Mouse (Mus musculus): ENCODE data around the gene Klra17. TPM values are rescaled to one million over a fixed set of nuclear protein-coding genes. Genes with fewer than 3 reads are reported as not detected.

The Klra17 gene
- polyA plus RNA-seq, 1 experiment from 2014 or later: 0.38 TPM

Other genes with a start within 250 kb of the Klra17 start
- gene Klrc3, start 233.3 kb downstream of the Klra17 start, polyA plus RNA-seq (2015; fragmentation: Nextera tagmentation; extraction: Ambion mirVana): not detected in 2 replicates
- 0.05 TPM in 1 of 2 replicates, not detected in the other for gene Klrc2, start 216.0 kb downstream of the Klra17 start, polyA plus RNA-seq (2015; fragmentation: Nextera tagmentation; extraction: Ambion mirVana)
- gene Klrc1, start 197.7 kb downstream of the Klra17 start, polyA plus RNA-seq (2015; fragmentation: Nextera tagmentation; extraction: Ambion mirVana): 0.39 and 0.45 TPM in 2 replicates
- 0.17 TPM in 1 of 2 replicates, not detected in the other for gene Klri1, start 159.5 kb downstream of the Klra17 start, polyA plus RNA-seq (2015; fragmentation: Nextera tagmentation; extraction: Ambion mirVana)
- gene Klri2, start 136.2 kb downstream of the Klra17 start, polyA plus RNA-seq (2015; fragmentation: Nextera tagmentation; extraction: Ambion mirVana): 0.02 and 0.07 TPM in 2 replicates
- not detected in 2 replicates for gene Gm156, start 92.4 kb downstream of the Klra17 start, polyA plus RNA-seq (2015; fragmentation: Nextera tagmentation; extraction: Ambion mirVana)
- not detected in 2 replicates for gene Gm17631, start 14.0 kb downstream of the Klra17 start, polyA plus RNA-seq (2015; fragmentation: Nextera tagmentation; extraction: Ambion mirVana)
- gene Klra5, start 41.0 kb upstream of the Klra17 start, polyA plus RNA-seq (2015; fragmentation: Nextera tagmentation; extraction: Ambion mirVana): 0.12 and 0.22 TPM in 2 replicates
- gene Klra6, start 150.3 kb upstream of the Klra17 start, polyA plus RNA-seq (2015; fragmentation: Nextera tagmentation; extraction: Ambion mirVana): not detected in 2 replicates
- not detected in 2 replicates for gene Klra4, start 190.6 kb upstream of the Klra17 start, polyA plus RNA-seq (2015; fragmentation: Nextera tagmentation; extraction: Ambion mirVana)